Mouse (Mus musculus) E14TG2a.4 (cell line): ENCODE results near the gene Scrn3.

Experiments used
- CTCF ChIP-seq: conservative IDR thresholded peaks from 2 replicates; pipeline ENCODE4 v1.5.1; 2014; ENCODE audit warnings: low read length
- POU5F1 ChIP-seq: IDR thresholded peaks from 2 replicates; pipeline ENCODE4 v1.6.1; 2014; ENCODE audit warnings: low read length, borderline replicate concordance

GRCm38 (mm10) chr2:73281048-73281661 lies 31.2 kb upstream of the Scrn3 start:
- TF ChIP-seq CTCF (no peak), POU5F1 (no peak)
